In genomic region chr19:46533066-46533465, GRCm38 (mm10) we compare ENCODE assay signal across 10 mouse cellular contexts. TPM values are rescaled to one million over a fixed set of nuclear protein-coding genes. Genes with fewer than 3 reads are reported as not detected.
A peak's percentile ranks its signal among the peaks of the same experiment; 100 is the strongest.
DNase-seq lines count a peak whose midpoint lies in the region; ATAC-seq and TF ChIP-seq lines count a peak whose summit lies in the region.
"Had no signal": no experiment of that assay in that cellular context is flagged by ENCODE, and none has a peak within 500 bp of the region (broad histone marks: within the 10 kb centered on the region; RNA-seq: fewer than 3 reads in every experiment).

No protein-coding gene starts in this region.

- no peak for DNase-seq in heart, adult 2 months
- peak; percentile 54 for DNase-seq in MEL (ENCODE audit: low read depth, low spot score)
- DNase-seq in forebrain, postnatal 0 days: no peak
- no peak for DNase-seq in MN1 (ENCODE audit: low spot score)
- no peak for DNase-seq in right cerebral cortex, postnatal 14 days
- no peak for DNase-seq in left cerebral cortex, postnatal 4 days
- DNase-seq: adrenal gland, postnatal 25 days; gastrocnemius, postnatal 25 days had no signal

- peak overlapping the region; percentile 51 for H3K9ac ChIP-seq in heart, embryonic 16.5 days (ENCODE audit: low read length)
- no peak overlapping the region for H3K9ac ChIP-seq in heart, adult 2 months (ENCODE audit: low read depth, low read length)
- no peak overlapping the region for H3K9ac ChIP-seq in MEL (ENCODE audit: control insufficient read depth, low read depth, low read length, poor library complexity, severe bottlenecking)
- H3K9ac ChIP-seq in forebrain, postnatal 0 days: peak overlapping the region; percentile 6; the same call in 1 of the 2 replicates
- 0 out of 2 replicates have a peak overlapping the region, but pooled peaks have one; percentile 42 for H3K9ac ChIP-seq in midbrain, embryonic 13.5 days (replicated peaks)

- peaks cover 51% of the 10 kb centered on the region for H3K4me1 ChIP-seq in heart, embryonic 16.5 days (ENCODE audit: control insufficient read depth, insufficient read depth, low read length)
- peaks cover 6% of the 10 kb centered on the region for H3K4me1 ChIP-seq in heart, adult 2 months (ENCODE audit: control insufficient read depth, insufficient read depth, low read length)
- peaks cover 12 to 30% of the 10 kb centered on the region in 2 experiments for H3K4me1 ChIP-seq in MEL (ENCODE audit: control insufficient read depth in 1 of 2, insufficient read depth in 2 of 2, low read length in 2 of 2)
- peaks cover 43% of the 10 kb centered on the region for H3K4me1 ChIP-seq in forebrain, postnatal 0 days (ENCODE audit: insufficient read depth)
- peaks cover 71% of the 10 kb centered on the region for H3K4me1 ChIP-seq in midbrain, embryonic 13.5 days (replicated peaks)

- intact Hi-C loops in heart, adult 2 months (cut with DNase I): no loop called here
- intact Hi-C loops in left cerebral cortex, postnatal 4 days (cut with DNase I): no loop called here

- 46% methylated on average over 4 of the region's 4 CpGs for WGBS in heart, embryonic 16.5 days
- 93% methylated on average over 4 of the region's 4 CpGs for WGBS in heart, adult 2 months
- 64% methylated on average over 4 of the region's 4 CpGs for WGBS in forebrain, postnatal 0 days
- WGBS in midbrain, embryonic 13.5 days: 39% methylated on average over 4 of the region's 4 CpGs

- TF ChIP-seq RAD21 in MEL (IDR thresholded peaks at IDR 0.05; ENCODE audit: low read depth, low read length): no peak

- TF ChIP-seq CTCF in heart, adult 2 months (IDR thresholded peaks at IDR 0.05): no peak
- TF ChIP-seq CTCF in MEL (IDR thresholded peaks at IDR 0.05 in 2 of 3, conservative IDR thresholded peaks at IDR 0.05 in 1 of 3; ENCODE audit: control insufficient read depth in 1 of 3, insufficient read depth in 1 of 3, low read depth in 2 of 3, low read length in 3 of 3, poor library complexity in 1 of 3, severe bottlenecking in 1 of 3): no peak
- TF ChIP-seq CTCF in forebrain, postnatal 0 days (IDR thresholded peaks at IDR 0.05; ENCODE audit: low read depth): no peak

- H3K79me2 ChIP-seq in heart, adult 2 months (replicated peaks; ENCODE audit: control insufficient read depth, insufficient read depth, low read length): no peaks in the 10 kb centered on the region
- no peaks in the 10 kb centered on the region; the same call in 1 of the 2 replicates for H3K79me2 ChIP-seq in MEL (ENCODE audit: control insufficient read depth, insufficient read depth, low read length, poor library complexity)

- ATAC-seq in heart, embryonic 16.5 days (replicated peaks; ENCODE audit: extremely low read depth, insufficient read depth, low FRiP score): no peak
- no peak for ATAC-seq in forebrain, postnatal 0 days
- no peak for ATAC-seq in midbrain, embryonic 13.5 days

- H3K27ac ChIP-seq in heart, embryonic 16.5 days (ENCODE audit: low read length): peak overlapping the region; percentile 98
- H3K27ac ChIP-seq in heart, adult 2 months: no peak overlapping the region
- H3K27ac ChIP-seq in MEL (ENCODE audit: control insufficient read depth, low read depth, low read length): no peak overlapping the region
- H3K27ac ChIP-seq in forebrain, postnatal 0 days (ENCODE audit: low read depth, low read length): peak overlapping the region; percentile 71
- peak overlapping the region; percentile 82; the same call in 1 of the 2 replicates for H3K27ac ChIP-seq in midbrain, embryonic 13.5 days

- no peak for TF ChIP-seq EP300 in heart, adult 2 months (IDR thresholded peaks at IDR 0.05; ENCODE audit: insufficient read depth, low read depth, low read length)
- TF ChIP-seq EP300 in MEL (IDR thresholded peaks at IDR 0.05; ENCODE audit: low read depth in 1 of 2, low read length in 2 of 2): no peak

- H3K4me2 ChIP-seq in heart, embryonic 16.5 days (ENCODE audit: low read depth, low read length): no peak overlapping the region
- H3K4me2 ChIP-seq in forebrain, postnatal 0 days (ENCODE audit: low read depth): no peak overlapping the region
- H3K4me2 ChIP-seq in midbrain, embryonic 13.5 days (replicated peaks): no peak overlapping the region

- no peaks in the 10 kb centered on the region for H3K27me3 ChIP-seq in heart, embryonic 16.5 days (ENCODE audit: control insufficient read depth, insufficient read depth, low read length)
- H3K27me3 ChIP-seq in heart, adult 2 months (ENCODE audit: control insufficient read depth, insufficient read depth, low read length): no peaks in the 10 kb centered on the region
- no peaks in the 10 kb centered on the region for H3K27me3 ChIP-seq in MEL (ENCODE audit: control insufficient read depth in 1 of 2, insufficient read depth in 2 of 2, low read length in 2 of 2)
- no peaks in the 10 kb centered on the region for H3K27me3 ChIP-seq in forebrain, postnatal 0 days (ENCODE audit: insufficient read depth, low read length)
- H3K27me3 ChIP-seq in midbrain, embryonic 13.5 days: no peaks in the 10 kb centered on the region

- H3K4me3 ChIP-seq in heart, embryonic 16.5 days (ENCODE audit: low read length): no peak overlapping the region
- H3K4me3 ChIP-seq in heart, adult 2 months: no peak overlapping the region
- no peak overlapping the region for H3K4me3 ChIP-seq in MEL (ENCODE audit: control insufficient read depth in 1 of 2, insufficient read depth in 1 of 2, low read depth in 2 of 2, low read length in 2 of 2)
- H3K4me3 ChIP-seq in forebrain, postnatal 0 days (ENCODE audit: low read depth, low read length): no peak overlapping the region
- no peak overlapping the region for H3K4me3 ChIP-seq in midbrain, embryonic 13.5 days (replicated peaks)

- no peaks in the 10 kb centered on the region for H3K9me3 ChIP-seq in heart, embryonic 16.5 days (replicated peaks; ENCODE audit: control insufficient read depth, low read length)
- no peaks in the 10 kb centered on the region for H3K9me3 ChIP-seq in MEL (replicated peaks; ENCODE audit: insufficient read depth, low read length)
- H3K9me3 ChIP-seq in forebrain, postnatal 0 days (ENCODE audit: low read length): no peaks in the 10 kb centered on the region
- no peaks in the 10 kb centered on the region for H3K9me3 ChIP-seq in midbrain, embryonic 13.5 days

- H3K36me3 ChIP-seq in heart, embryonic 16.5 days (ENCODE audit: control insufficient read depth, insufficient read depth): no peaks in the 10 kb centered on the region
- H3K36me3 ChIP-seq in heart, adult 2 months (ENCODE audit: control insufficient read depth, insufficient read depth, low read length): no peaks in the 10 kb centered on the region
- peaks cover 0 to 25% of the 10 kb centered on the region in 2 experiments; a peak in 2 of 4 replicates for H3K36me3 ChIP-seq in MEL (ENCODE audit: control insufficient read depth in 1 of 2, insufficient read depth in 2 of 2, low read length in 2 of 2)
- peaks cover 5% of the 10 kb centered on the region; the same call in 1 of the 2 replicates for H3K36me3 ChIP-seq in forebrain, postnatal 0 days (ENCODE audit: insufficient read depth)
- H3K36me3 ChIP-seq in midbrain, embryonic 13.5 days: peaks cover 7% of the 10 kb centered on the region; the same call in 1 of the 2 replicates

- no peak for TF ChIP-seq POLR2A in heart, adult 2 months (IDR thresholded peaks at IDR 0.05; ENCODE audit: insufficient read depth, low read depth, low read length)
- no peak for TF ChIP-seq POLR2A in MEL (IDR thresholded peaks at IDR 0.05; ENCODE audit: control insufficient read depth in 1 of 2, insufficient read depth in 1 of 2, low read depth in 1 of 2, low read length in 2 of 2, poor library complexity in 1 of 2)

TF ChIP-seq in MEL, 35 proteins besides CTCF, POLR2A, EP300 and RAD21 (continues in another document):
- no peak for TF ChIP-seq GATA1 (IDR thresholded peaks at IDR 0.05; ENCODE audit: low read depth, low read length)
- no peak for TF ChIP-seq RCOR1 (IDR thresholded peaks at IDR 0.05; ENCODE audit: low read depth, low read length)
- TF ChIP-seq GABPA (IDR thresholded peaks at IDR 0.05; ENCODE audit: low read depth, low read length): no peak
- no peak for TF ChIP-seq ZC3H11A (IDR thresholded peaks at IDR 0.05; ENCODE audit: low read depth, low read length)

RNA-seq across cellular contexts. Expression of gene Trim8, which starts 31.6 kb away (rescaled TPM):
- polyA plus RNA-seq in heart, embryonic 16.5 days (2015; fragmentation: Nextera tagmentation; extraction: Ambion mirVana): 17.0 and 19.4 TPM in 2 replicates
- 10 to 100 TPM; 39.2 to 39.8 TPM for total RNA-seq in heart, adult 2 months (2021)
- 17.2 and 24.1 TPM in 2 replicates for polyA plus RNA-seq in heart, adult 2 months (2012; rRNA removed)
- total RNA-seq in MEL (2012; rRNA removed): 19.1 and 21.2 TPM in 2 replicates
- polyA plus RNA-seq in MEL (2012; ENCODE audit: insufficient read depth in 1 of 2, insufficient read length in 2 of 2, low read depth in 1 of 2, low replicate concordance in 2 of 2, missing spikeins in 1 of 2): 10 to 100 TPM in 1 of 2 experiments, not detected in 1; 57.2 TPM
- total RNA-seq in forebrain, postnatal 0 days (2014; rRNA removed): 68.6 and 76.5 TPM in 2 replicates
- polyA plus RNA-seq in forebrain, postnatal 0 days (2015; fragmentation: Nextera tagmentation; extraction: Ambion mirVana): 25.9 and 28.2 TPM in 2 replicates
- polyA plus RNA-seq in midbrain, embryonic 13.5 days (2015; fragmentation: Nextera tagmentation; extraction: Ambion mirVana): 27.7 and 33.0 TPM in 2 replicates
- total RNA-seq in left cerebral cortex, postnatal 4 days (2021): 100 to 1,000 TPM; 113 to 119 TPM

RNA-seq across cellular contexts. Expression of gene Arl3, which starts 39.9 kb away (rescaled TPM):
- polyA plus RNA-seq in heart, embryonic 16.5 days (2015; fragmentation: Nextera tagmentation; extraction: Ambion mirVana): 95.6 and 101 TPM in 2 replicates
- total RNA-seq in heart, adult 2 months (2021): 10 to 100 TPM; 36.1 to 43.4 TPM
- 38.3 and 57.0 TPM in 2 replicates for polyA plus RNA-seq in heart, adult 2 months (2012; rRNA removed)
- 62.4 and 74.8 TPM in 2 replicates for total RNA-seq in MEL (2012; rRNA removed)
- polyA plus RNA-seq in MEL (2012; ENCODE audit: insufficient read depth in 1 of 2, insufficient read length in 2 of 2, low read depth in 1 of 2, low replicate concordance in 2 of 2, missing spikeins in 1 of 2): 100 to 1,000 TPM in 1 of 2 experiments, not detected in 1; 123 TPM
- 98.1 and 138 TPM in 2 replicates for total RNA-seq in forebrain, postnatal 0 days (2014; rRNA removed)
- 184 and 202 TPM in 2 replicates for polyA plus RNA-seq in forebrain, postnatal 0 days (2015; fragmentation: Nextera tagmentation; extraction: Ambion mirVana)
- 226 and 238 TPM in 2 replicates for polyA plus RNA-seq in midbrain, embryonic 13.5 days (2015; fragmentation: Nextera tagmentation; extraction: Ambion mirVana)
- 100 to 1,000 TPM; 102 to 107 TPM for total RNA-seq in left cerebral cortex, postnatal 4 days (2021)

RNA-seq across cellular contexts. Expression of gene Sfxn2, which starts 40.1 kb away (rescaled TPM):
- polyA plus RNA-seq in heart, embryonic 16.5 days (2015; fragmentation: Nextera tagmentation; extraction: Ambion mirVana): 10.0 and 11.4 TPM in 2 replicates
- 1 to 10 TPM; 2.4 to 3.6 TPM for total RNA-seq in heart, adult 2 months (2021)
- polyA plus RNA-seq in heart, adult 2 months (2012; rRNA removed): 2.3 and 2.7 TPM in 2 replicates
- total RNA-seq in MEL (2012; rRNA removed): 16.1 and 20.3 TPM in 2 replicates
- 10 to 100 TPM; 21.2 to 36.6 TPM for polyA plus RNA-seq in MEL (2012; ENCODE audit: insufficient read depth in 1 of 2, insufficient read length in 2 of 2, low read depth in 1 of 2, low replicate concordance in 2 of 2, missing spikeins in 1 of 2)
- total RNA-seq in forebrain, postnatal 0 days (2014; rRNA removed): 8.0 and 12.6 TPM in 2 replicates
- 8.2 and 10.6 TPM in 2 replicates for polyA plus RNA-seq in forebrain, postnatal 0 days (2015; fragmentation: Nextera tagmentation; extraction: Ambion mirVana)
- polyA plus RNA-seq in midbrain, embryonic 13.5 days (2015; fragmentation: Nextera tagmentation; extraction: Ambion mirVana): 10.3 and 11.9 TPM in 2 replicates
- 10 to 100 TPM; 12.6 to 13.7 TPM for total RNA-seq in left cerebral cortex, postnatal 4 days (2021)

Comparison
In these comparisons a context has a peak if more than half of its experiments do, and no peak if none do; other contexts are left out.
1. H3K27ac ChIP-seq: peak in heart, embryonic 16.5 days (single experiment), forebrain, postnatal 0 days (single experiment) and midbrain, embryonic 13.5 days (single experiment); none in heart, adult 2 months (single experiment) and MEL (single experiment).
2. H3K9ac ChIP-seq: peak in heart, embryonic 16.5 days (single experiment), forebrain, postnatal 0 days (single experiment) and midbrain, embryonic 13.5 days (single experiment); none in heart, adult 2 months (single experiment) and MEL (single experiment).